ENCODE assay signal across 14 mouse cellular contexts in genomic region chr14:25096786-25097185, GRCm38 (mm10).
"Had no signal": no experiment of that assay in that cellular context is flagged by ENCODE, and none has a peak within 500 bp of the region (broad histone marks: within the 10 kb centered on the region; RNA-seq: fewer than 3 reads in every experiment).

No protein-coding gene starts in this region.

- ATAC-seq: midbrain, embryonic 16.5 days had no signal

- DNase-seq: lung, adult 18-20 months; lung, embryonic 14.5 days; lung, postnatal 10 days; lung, postnatal 4 days; midbrain, embryonic 14.5 days; retina, postnatal 1 day; right cerebral cortex, adult 18-20 months; right cerebral cortex, postnatal 25 days; right cerebral cortex, postnatal 4 days; spleen, adult 18-20 months; thymus, adult 18-20 months; thymus, postnatal 14 days; thymus, postnatal 36 days had no signal
